Mouse (Mus musculus): Measurements from ENCODE around the gene Slc25a45. TPM values are rescaled to one million over a fixed set of nuclear protein-coding genes. Genes with fewer than 3 reads are reported as not detected.

Gene Slc25a45
- total RNA-seq, 2 experiments from 2014 or later, result 3.5 to 3.6 TPM

DNA sequence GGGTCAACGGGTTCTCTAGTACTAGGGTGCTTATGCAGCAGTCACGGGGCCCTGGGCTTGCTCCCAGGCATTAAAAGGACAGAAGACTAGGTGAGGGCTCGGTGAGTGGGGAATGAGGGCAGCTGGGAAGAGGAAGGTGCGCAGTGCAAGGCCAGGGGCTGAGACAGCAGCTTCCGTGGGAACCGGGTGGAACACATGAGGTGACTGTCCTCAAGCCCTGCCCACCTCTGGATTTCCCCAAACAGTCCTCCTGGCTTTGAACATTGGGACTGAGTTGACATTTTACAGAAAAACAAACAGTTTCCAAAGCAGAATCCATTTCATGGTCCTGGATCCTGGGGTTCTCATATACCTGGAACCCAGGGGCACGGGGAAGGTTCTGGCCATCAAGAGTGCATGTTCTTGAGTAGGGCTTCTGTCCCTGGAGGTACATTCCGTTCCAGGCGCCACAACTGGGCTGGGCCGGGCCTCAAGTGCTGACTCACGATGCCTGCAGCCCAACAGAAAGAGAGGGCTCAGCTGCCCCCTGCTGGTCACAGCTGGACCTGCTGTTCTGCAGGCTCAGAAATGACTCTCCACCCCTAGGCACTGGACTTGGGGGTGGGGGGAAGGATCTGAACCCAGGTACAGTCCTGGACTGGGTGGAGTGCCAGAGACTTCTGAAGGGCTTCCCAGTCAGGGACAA lies 27.6 kb upstream of the Slc25a45 start:
- Histone ChIP-seq H3K4me3 (peak overlapping the region; percentile 28; the same call in 1 of the 2 replicates), H3K27ac (peak overlapping the region; percentile 100)
- DNase-seq (ENCODE audit: low spot score in 2 of 2), result peak; percentile 91 to 93
- peak; percentile 98 for TF ChIP-seq CTCF (conservative IDR thresholded peaks at IDR 0.05)

- Histone ChIP-seq H3K4me3 (no peak overlapping the region), H3K27ac (peak overlapping the region; percentile 100)
- DNase-seq (ENCODE audit: low spot score in 2 of 2), result no peak
- TF ChIP-seq CTCF (conservative IDR thresholded peaks at IDR 0.05), result no peak
Observed at GRCm38 (mm10) chr19:5850860-5851259, 26.7 kb upstream of the Slc25a45 start.

DNA sequence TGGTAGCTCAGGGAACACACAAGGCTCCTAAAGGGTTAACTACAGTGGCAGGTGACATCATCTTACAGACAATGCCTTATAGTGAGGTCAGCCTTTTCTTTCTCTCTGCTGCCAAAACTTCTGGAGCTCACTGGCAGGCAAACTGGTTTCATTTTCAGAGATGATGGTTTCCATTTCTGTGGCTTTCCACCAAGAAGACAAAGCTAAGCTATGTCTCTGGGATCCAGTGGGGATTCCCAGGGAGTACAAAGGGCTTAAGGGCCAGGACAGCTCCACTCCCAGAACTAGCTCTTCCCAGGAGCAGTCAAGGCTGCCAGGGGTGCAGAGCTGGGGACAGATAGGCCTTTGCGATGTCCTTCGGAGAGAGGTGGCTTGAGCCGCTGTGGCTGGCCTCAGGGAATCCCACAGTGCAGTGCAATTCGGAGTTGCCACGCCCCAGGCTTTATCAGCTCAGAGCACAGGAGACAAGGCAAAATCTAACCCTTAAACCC lies 26.1 kb upstream of the Slc25a45 start:
- Histone ChIP-seq H3K4me3 (no peak overlapping the region), H3K27ac (peak overlapping the region; percentile 100)
- no peak for TF ChIP-seq CTCF (conservative IDR thresholded peaks at IDR 0.05)
- DNase-seq (ENCODE audit: low spot score in 2 of 2), result no peak

GRCm38 (mm10) chr19:5852035-5852722 lies 25.4 kb upstream of the Slc25a45 start:
- TF ChIP-seq CTCF (conservative IDR thresholded peaks at IDR 0.05), result no peak
- Histone ChIP-seq H3K27ac (peak overlapping the region; percentile 59; the same call in 1 of the 2 replicates), H3K4me3 (no peak overlapping the region)
- no peak for DNase-seq (ENCODE audit: low spot score in 2 of 2)

GRCm38 (mm10) chr19:5856604-5857003 lies 21.0 kb upstream of the Slc25a45 start:
- TF ChIP-seq CTCF (conservative IDR thresholded peaks at IDR 0.05), result peak; percentile 32
- DNase-seq (ENCODE audit: low spot score in 2 of 2), result no peak
- H3K27ac ChIP-seq, result peak overlapping the region; percentile 68
- no peak overlapping the region for H3K4me3 ChIP-seq

GRCm38 (mm10) chr19:5862335-5863085 lies 15.1 kb upstream of the Slc25a45 start:
- Histone ChIP-seq H3K27ac (no peak overlapping the region), H3K4me3 (no peak overlapping the region)
- peak; percentile 51 for TF ChIP-seq CTCF (conservative IDR thresholded peaks at IDR 0.05)
- DNase-seq (ENCODE audit: low spot score in 2 of 2), result no peak

DNA sequence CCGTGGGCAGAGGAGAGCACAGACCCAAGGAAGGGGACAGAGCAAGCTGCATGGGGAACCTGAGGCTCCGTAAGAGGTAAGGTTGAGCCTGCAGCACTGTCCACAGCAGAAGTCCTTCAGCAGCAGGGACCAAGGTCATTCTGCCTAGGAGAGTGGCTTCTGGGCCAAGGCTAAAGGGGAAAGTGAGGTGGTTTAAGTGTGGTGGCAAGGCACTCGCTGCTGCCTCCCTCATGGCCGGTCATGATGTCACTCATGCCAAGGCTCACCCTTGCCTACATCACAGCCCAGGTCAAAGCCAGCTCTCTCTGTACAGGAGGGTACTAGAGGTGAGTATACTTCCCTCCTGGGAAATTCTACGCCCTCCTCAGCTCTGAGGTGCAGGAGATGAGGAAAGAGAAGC lies 13.8 kb upstream of the Slc25a45 start:
- H3K4me3 ChIP-seq, result no peak overlapping the region
- DNase-seq (ENCODE audit: low spot score in 2 of 2), result no peak

GRCm38 (mm10) chr19:5864710-5865398 lies 12.8 kb upstream of the Slc25a45 start:
- Histone ChIP-seq H3K4me3 (no peak overlapping the region), H3K27ac (no peak overlapping the region)
- TF ChIP-seq CTCF (conservative IDR thresholded peaks at IDR 0.05), result no peak
- no peak for DNase-seq (ENCODE audit: low spot score in 2 of 2)

More for the DNA sequence above, 13.8 kb upstream of the Slc25a45 start:
- no peak for TF ChIP-seq CTCF (conservative IDR thresholded peaks at IDR 0.05)
- no peak overlapping the region for H3K27ac ChIP-seq

DNA sequence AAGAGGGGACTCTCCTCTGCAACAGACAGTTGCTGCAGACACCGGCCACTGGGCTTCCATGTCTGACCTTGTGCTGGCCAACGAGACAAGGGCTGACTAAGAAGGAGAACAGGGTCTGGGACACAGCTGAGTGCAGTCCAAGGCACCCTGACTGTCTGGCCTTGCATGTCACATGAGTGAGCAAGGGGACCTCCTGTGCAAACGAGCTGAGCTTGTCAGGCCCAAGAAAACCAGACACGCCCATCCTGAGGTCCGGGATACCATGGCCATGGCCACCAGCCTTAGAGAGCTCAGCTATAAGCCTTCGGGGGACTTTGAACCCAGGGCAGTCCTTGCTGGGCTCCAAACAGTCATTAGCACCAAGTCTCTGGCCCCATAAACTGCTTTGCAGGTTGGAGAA lies 9.5 kb upstream of the Slc25a45 start:
- Histone ChIP-seq H3K4me3 (no peak overlapping the region), H3K27ac (no peak overlapping the region)
- DNase-seq (ENCODE audit: low spot score in 2 of 2), result no peak
- TF ChIP-seq CTCF (conservative IDR thresholded peaks at IDR 0.05), result no peak

DNA sequence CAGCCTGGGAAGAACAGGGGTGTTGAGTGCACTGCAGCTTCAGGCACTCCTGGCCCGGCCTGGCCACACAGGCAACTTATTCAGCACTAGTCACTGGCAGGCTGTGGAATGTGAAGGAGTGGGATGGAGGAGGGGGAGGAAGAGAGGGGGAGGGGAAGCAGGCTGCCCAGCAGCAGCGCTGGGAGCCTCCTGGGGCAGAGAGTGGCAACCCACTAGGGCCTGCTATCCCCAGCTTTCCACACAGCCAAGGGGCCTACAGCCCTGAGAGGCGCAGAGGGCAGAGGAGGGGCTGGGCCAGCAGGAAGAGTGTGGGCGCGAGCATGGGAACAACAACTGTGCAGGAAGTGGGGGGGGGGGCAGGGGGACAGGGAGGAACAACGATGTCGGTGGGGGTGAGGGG lies 6.3 kb upstream of the Slc25a45 start:
- H3K27ac ChIP-seq, result no peak overlapping the region

GRCm38 (mm10) chr19:5871683-5872082 lies 5.9 kb upstream of the Slc25a45 start:
- H3K27ac ChIP-seq, result no peak overlapping the region
- TF ChIP-seq CTCF (conservative IDR thresholded peaks at IDR 0.05), result no peak
- DNase-seq (ENCODE audit: low spot score in 2 of 2), result no peak
- no peak overlapping the region for H3K4me3 ChIP-seq

More for the DNA sequence above, 6.3 kb upstream of the Slc25a45 start:
- TF ChIP-seq CTCF (conservative IDR thresholded peaks at IDR 0.05), result no peak
- DNase-seq (ENCODE audit: low spot score in 2 of 2), result no peak
- H3K4me3 ChIP-seq, result no peak overlapping the region

GRCm38 (mm10) chr19:5872528-5872927 lies 5.1 kb upstream of the Slc25a45 start:
- TF ChIP-seq CTCF (conservative IDR thresholded peaks at IDR 0.05), result no peak
- Histone ChIP-seq H3K4me3 (no peak overlapping the region), H3K27ac (no peak overlapping the region)
- DNase-seq (ENCODE audit: low spot score in 2 of 2), result no peak
